Mouse (Mus musculus) hindbrain, postnatal 0 days (tissue): ENCODE measurements at regions not wholly inside any gene's neighbourhood (a gene's known extent, or its start where the extent isn't known, plus 50 kb on each side); places are given as distances from the start of the nearest gene placed in this dataset.

ENCODE experiments used
- ATAC-seq: fragments of 200-750 bp; cut with Nextera tagmentation; 2 replicates; pipeline ENCODE4 v1.8.0; 2017; ENCODE audit warnings: mild to moderate bottlenecking, moderate TSS enrichment, moderate library complexity
- DNase-seq: peaks from one replicate; pipeline ENCODE4 v3.0.0-alpha.2; 2015; ENCODE audit warnings: low spot score
- H3K27ac ChIP-seq: fragments of 300-500 bp; sonication (generic); 2 replicates; pipeline ENCODE4 v1.5.1; 2014; ENCODE audit warnings: mild to moderate bottlenecking
- H3K27me3 ChIP-seq: fragments of 300-500 bp; sonication (generic); 2 replicates; pipeline ENCODE4 v1.6.1; 2014; ENCODE audit warnings: low read length, mixed read lengths; ENCODE audit not compliant: insufficient read depth
- H3K36me3 ChIP-seq: fragments of 300-500 bp; sonication (generic); 2 replicates; pipeline ENCODE4 v1.6.1; 2014; ENCODE audit warnings: low read length, mixed read lengths; ENCODE audit not compliant: insufficient read depth
- H3K4me1 ChIP-seq: fragments of 300-500 bp; sonication (generic); 2 replicates; pipeline ENCODE4 v1.6.1; 2014; ENCODE audit warnings: antibody characterized with exemption, low read length, mixed read lengths; ENCODE audit not compliant: insufficient read depth
- H3K4me2 ChIP-seq: fragments of 300-500 bp; sonication (generic); 2 replicates; pipeline ENCODE4 v1.6.1; 2014; ENCODE audit warnings: low read depth, mild to moderate bottlenecking, low read length, moderate library complexity, mixed read lengths
- H3K4me3 ChIP-seq: fragments of 300-500 bp; sonication (generic); 2 replicates; pipeline ENCODE4 v1.5.1; 2014; ENCODE audit warnings: low read length
- H3K9ac ChIP-seq: fragments of 300-500 bp; sonication (generic); replicated peaks from 2 replicates; pipeline ENCODE4 v1.6.1; 2014; ENCODE audit warnings: mild to moderate bottlenecking, low read length, moderate library complexity, mixed read lengths
- H3K9me3 ChIP-seq: fragments of 300-500 bp; sonication (generic); 2 replicates; pipeline ENCODE4 v1.6.1; 2016; ENCODE audit warnings: low read length, mixed read lengths
- CTCF ChIP-seq: IDR thresholded peaks from 2 replicates; pipeline ENCODE4 v1.5.1; 2016; ENCODE audit warnings: antibody characterized with exemption, control low read depth, low read depth
- WGBS: fragments of 180-500 bp; shearing (Covaris S2); extraction: QIAGEN DNeasy Blood & Tissue Kit; methylation state at CpG from one replicate; pipeline ENCODE4 v1.1.7; 2014; 5-methylcytosine and 5-hydroxymethylcytosine counted together

DNA sequence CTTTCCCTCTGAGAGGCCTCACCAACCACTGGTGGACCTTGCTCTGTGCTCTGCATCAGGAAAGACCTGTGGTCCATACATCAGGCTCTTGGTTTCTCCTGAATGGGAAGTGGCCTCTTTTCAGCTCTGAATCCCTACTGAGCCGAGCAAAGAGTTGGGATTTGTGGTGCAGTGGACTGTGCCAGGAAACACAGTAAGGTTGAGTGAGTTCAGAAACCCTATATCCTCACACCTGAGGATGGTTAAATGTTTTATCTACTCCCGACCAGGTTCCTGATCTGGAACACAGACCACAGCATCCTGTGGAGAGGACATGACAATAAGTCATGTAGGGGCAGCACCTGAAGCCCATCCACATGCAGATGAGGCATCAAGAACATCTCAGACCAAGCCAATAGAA lies 73.4 kb upstream of the Tprg start:
- H3K36me3 ChIP-seq: no peaks in the 10 kb centered on the region
- H3K4me2 ChIP-seq: no peak overlapping the region
- no peaks in the 10 kb centered on the region for H3K9me3 ChIP-seq
- no peaks in the 10 kb centered on the region for H3K4me1 ChIP-seq
- DNase-seq (no peak), ATAC-seq (no peak)
- no peak overlapping the region for H3K4me3 ChIP-seq
- no peaks in the 10 kb centered on the region for H3K27me3 ChIP-seq
- 55% methylated on average over 2 of the region's 2 CpGs for WGBS
- no peak overlapping the region for H3K27ac ChIP-seq
- no peak overlapping the region for H3K9ac ChIP-seq
- TF ChIP-seq CTCF: no peak

DNA sequence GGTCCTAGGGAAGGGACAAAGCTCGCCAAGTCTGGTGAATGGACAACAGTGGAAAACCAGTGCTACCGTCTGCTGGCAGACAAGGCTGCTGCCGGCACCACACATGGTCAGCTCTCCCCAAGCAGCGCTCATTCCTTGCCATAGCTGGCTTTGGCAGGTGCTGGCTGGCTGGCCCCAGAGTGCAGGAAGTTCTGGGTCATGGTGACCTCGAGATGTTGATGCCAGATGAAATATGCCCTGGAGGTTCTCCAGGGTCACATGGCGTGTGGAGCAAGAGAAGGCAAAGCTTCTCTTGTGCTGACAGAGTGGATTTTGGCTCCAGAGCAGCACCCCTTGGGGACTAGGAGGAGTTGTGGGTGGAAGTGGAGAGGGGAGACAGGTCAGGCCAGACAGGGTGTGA lies 66.1 kb upstream of the Tprg start:
- Histone ChIP-seq H3K4me1 (no peaks in the 10 kb centered on the region), H3K36me3 (no peaks in the 10 kb centered on the region), H3K9ac (no peak overlapping the region), H3K27me3 (no peaks in the 10 kb centered on the region), H3K9me3 (no peaks in the 10 kb centered on the region), H3K4me3 (no peak overlapping the region), H3K4me2 (no peak overlapping the region), H3K27ac (no peak overlapping the region)
- no peak for DNase-seq
- no peak for TF ChIP-seq CTCF
- no peak for ATAC-seq
- 79% methylated on average over 6 of the region's 6 CpGs for WGBS

DNA sequence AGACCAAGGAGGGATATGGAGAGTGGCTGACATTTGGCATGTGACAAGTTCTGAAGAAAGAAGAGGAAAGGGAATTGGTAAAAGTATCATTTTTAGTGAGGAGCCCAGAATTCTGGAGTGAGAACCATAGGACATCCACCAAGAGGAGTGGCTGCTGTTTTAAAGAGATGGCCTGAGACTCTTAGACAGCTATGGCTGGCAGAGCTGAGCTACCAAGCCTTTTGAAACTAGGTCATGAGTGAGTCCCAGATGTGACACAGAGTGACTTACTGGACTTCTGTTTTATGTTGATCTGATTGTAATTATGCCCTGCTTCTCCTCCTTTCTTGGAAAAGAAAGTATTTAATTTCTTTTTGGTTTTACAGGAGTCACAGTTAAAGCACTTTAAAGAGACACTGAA lies 61.8 kb upstream of the Tprg start:
- H3K4me3 ChIP-seq: no peak overlapping the region
- no peaks in the 10 kb centered on the region for H3K27me3 ChIP-seq
- no peak for DNase-seq
- no peaks in the 10 kb centered on the region for H3K9me3 ChIP-seq
- H3K4me2 ChIP-seq: no peak overlapping the region
- H3K9ac ChIP-seq: no peak overlapping the region
- no peak for TF ChIP-seq CTCF
- ATAC-seq: no peak
- no peaks in the 10 kb centered on the region for H3K4me1 ChIP-seq
- no peaks in the 10 kb centered on the region for H3K36me3 ChIP-seq
- H3K27ac ChIP-seq: no peak overlapping the region
